Mouse (Mus musculus) pancreas, adult 10 weeks (tissue): ENCODE results near the gene Txn2. TPM values are rescaled to one million over a fixed set of nuclear protein-coding genes. Genes with fewer than 3 reads are reported as not detected.

Experiments used
- polyA plus RNA-seq: library from polyadenylated mRNA; stranded (reverse); fragments of 350-450 nt; fragmentation: Illumina TruSeq; extraction: RNeasy Lipid Tissue Mini Kit (QIAGEN cat#74804); gene quantifications from one replicate; pipeline ENCODE4 v1.2.3, GENCODE M21; 2015; ENCODE audit warnings: low read depth, low replicate concordance; ENCODE audit not compliant: insufficient read depth

Gene Txn2
- 45.2 TPM for polyA plus RNA-seq

GRCm38 (mm10) chr15:77928673-77929331 is at the start of gene Txn2:
Gene Txn2, minus strand, starts transcription at chr15:77929006.

GRCm38 (mm10) chr15:77970470-77971292 is 41.9 kb upstream of the Txn2 start, which contains the start of gene Eif3d:
Gene Eif3d, minus strand, starts transcription at chr15:77970813.

DNA sequence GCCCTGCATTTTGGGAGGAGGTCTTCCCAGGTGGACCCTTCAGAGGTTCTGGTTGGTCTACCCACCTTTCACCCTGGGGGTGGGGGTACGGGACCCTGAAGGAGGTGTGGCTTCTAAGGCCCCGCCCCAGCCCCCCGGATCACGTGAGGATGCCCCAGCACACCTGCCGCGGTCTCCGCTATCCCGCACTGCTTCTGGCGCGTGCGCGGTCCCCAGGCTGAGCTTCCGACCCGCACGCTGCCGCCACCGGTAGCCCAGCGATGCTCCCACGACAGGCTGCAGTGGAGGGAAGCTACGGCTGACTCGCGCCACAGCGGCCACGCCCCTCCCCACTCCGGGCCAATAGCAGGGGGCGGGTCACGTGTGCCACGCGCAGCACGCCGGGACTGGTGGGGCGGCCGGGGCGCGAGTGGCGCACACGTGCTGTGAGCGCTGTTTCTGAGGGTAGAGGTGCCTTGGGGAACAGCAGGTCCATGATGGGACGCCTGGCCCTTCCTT is 27.6 kb upstream of the Txn2 start, which contains the start of gene Foxred2:
Gene Foxred2, minus strand, starts transcription at position 319 of the 498 bp plus-strand sequence.

Other genes with a start within 250 kb of the Txn2 start
- not detected for gene Apol7e, start 230.1 kb downstream of the Txn2 start, polyA plus RNA-seq
- 2.9 TPM for gene Apol9b, start 200.0 kb downstream of the Txn2 start, polyA plus RNA-seq
- not detected for gene Apol8, start 172.0 kb downstream of the Txn2 start, polyA plus RNA-seq
- 24.4 TPM for gene Myh9, start 86.8 kb downstream of the Txn2 start, polyA plus RNA-seq
- 4.8 TPM for gene Foxred2, start 27.7 kb upstream of the Txn2 start, polyA plus RNA-seq
- gene Eif3d, start 41.8 kb upstream of the Txn2 start, polyA plus RNA-seq = 32.9 TPM
- not detected for gene Cacng2, start 191.0 kb upstream of the Txn2 start, polyA plus RNA-seq
- gene Ift27, start 245.1 kb upstream of the Txn2 start, polyA plus RNA-seq = 6.8 TPM